Mouse (Mus musculus) right cerebral cortex, postnatal 10 days (tissue): ENCODE measurements around the gene Myadm.
"Not testable (repeated sequence)": the region's sequence is repeated elsewhere in the genome, so short reads cannot be mapped to it uniquely, and the experiment has no call there.

Experiments used
- DNase-seq, 2 experiments: peaks; one replicate each; pipeline ENCODE4 v3.0.0; 2021; ENCODE audit warnings: low spot score in 2 of 2

Myadm gene

DNA sequence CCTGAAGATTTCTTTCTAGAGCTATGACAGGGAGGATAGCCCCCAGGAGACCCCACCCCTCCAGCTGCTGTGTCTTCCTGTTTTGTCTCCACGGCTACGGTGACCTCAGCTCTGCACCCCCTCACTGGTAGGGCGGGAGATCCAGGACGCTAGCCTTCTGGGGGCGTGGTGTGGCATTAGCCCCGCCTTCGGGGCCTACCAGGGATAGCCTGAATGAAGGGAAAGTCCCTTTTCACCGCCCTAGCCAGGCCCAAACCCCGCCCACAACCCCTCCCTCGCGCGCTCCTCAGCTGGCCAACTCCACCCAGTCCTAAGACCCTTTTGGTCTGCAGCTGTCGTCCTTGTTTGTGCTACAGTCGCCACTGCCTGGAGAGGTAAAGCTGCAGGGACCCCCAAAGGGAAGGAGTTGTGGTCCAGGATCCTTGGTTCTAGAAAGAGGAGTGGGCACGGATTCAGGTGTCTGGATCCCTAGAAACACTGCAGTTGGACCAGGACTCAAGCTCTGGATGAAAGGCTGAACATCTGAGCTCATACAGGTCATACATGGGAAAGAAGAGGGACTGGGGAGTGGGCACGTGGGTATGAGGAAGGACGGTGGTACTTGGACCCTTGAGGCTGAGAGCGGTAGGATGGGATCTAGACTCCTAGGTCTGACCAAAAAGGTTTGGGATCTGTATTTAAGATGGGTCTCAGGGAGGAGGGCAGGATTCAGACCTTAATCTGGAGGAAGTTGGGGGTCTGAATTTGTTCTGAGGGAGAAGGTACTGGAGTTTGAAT lies 1.6 kb downstream of the Myadm start:
- peak; percentile 93 to 95 for DNase-seq

DNA sequence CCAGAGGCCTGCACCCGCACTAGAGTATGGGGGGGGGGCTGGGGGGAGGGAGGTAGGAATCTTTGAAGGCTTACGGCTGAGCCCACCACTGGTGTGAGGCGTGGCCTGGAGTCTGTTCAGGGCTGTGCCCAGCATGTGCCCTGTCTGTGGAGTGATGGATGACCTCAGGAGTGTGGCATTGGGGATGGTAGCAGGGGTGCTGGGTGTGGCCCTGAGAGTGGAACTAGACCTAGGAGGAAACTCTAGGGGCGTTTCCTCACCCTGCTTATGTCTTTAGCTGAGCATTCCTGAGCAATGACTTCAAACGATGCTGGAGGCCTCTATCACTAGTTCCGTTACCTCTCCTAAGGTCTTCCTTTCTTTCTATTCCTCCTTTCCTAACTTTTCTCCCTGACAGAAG lies 2.3 kb downstream of the Myadm start:
- no peak for DNase-seq

DNA sequence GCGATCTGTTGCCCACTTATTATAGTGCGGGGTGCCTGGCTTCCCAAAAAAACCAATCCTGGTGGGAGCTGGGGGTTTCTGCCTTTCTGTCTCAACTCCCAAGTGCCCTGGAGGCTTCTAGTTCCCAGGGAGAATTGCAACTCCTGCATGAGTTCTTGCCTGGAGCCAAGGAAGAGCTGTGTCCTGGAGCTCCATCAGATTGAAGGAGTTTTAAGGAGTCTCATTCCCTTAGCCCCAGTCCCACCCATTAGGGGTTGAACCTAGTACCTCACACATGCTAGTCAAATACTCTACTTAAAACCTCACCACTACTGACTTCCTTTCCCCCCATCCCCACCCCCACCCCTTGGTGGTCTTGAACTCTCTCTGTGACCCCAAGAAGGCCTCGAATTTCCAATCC lies 2.9 kb downstream of the Myadm start:
- DNase-seq = no peak

DNA sequence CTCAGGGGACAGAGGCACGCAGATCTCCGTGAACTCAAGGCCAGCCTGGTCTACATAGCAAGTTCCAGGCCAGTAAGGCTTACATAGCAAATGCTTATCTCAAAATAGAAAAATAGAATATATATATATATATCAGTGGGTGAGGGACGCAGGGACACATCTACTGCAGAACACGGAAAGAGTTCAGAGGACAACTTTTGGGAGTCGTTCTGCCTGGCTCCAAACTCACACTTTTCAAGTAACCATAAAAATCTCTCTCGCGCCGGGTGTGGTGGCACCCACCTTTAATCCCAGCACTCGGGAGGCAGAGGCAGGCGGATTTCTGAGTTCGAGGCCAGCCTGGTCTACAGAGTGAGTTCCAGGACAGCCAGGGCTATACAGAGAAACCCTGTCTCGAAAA lies 3.4 kb downstream of the Myadm start:
- not testable (repeated sequence) for DNase-seq

DNA sequence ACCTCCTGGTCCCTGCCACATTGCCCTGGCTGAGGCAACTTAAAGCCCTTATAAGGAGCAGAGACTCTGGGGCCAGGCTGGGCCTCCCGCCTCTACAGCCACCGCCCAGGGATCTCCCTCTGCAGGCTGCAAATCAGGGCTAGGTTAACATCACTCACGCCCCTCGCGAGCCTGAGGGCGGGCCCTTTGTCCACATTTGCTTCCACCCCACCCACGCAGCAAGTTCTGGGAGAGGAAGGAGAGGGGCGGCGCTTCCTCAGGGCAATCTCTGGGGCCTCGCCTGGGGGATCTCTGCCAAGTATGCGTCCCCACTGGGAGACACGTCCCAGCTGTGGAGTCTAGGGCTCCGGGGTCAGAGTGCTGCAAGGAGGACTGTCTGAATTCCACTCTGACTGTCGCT lies 3.9 kb downstream of the Myadm start:
- peak; percentile 69 to 74 for DNase-seq

DNA sequence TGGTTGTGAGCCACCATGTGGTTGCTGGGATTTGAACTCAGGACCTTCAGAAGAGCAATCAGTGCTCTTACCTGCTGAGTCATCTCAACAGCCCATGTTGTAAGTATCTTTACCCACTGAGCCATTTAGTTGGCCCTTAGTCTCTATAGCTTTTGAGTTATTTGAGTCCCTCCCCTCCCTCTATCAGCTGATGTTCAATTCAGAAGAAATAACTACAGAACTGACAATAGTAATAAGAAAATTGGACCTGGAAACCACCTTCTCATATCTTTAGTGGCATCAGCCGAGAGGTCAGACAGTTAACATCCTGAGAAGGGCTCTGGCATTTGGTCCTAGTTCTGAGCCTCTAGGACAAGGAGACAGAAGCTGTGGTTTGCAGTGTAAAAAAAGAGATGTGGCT lies 5.9 kb downstream of the Myadm start:
- DNase-seq = no peak

DNA sequence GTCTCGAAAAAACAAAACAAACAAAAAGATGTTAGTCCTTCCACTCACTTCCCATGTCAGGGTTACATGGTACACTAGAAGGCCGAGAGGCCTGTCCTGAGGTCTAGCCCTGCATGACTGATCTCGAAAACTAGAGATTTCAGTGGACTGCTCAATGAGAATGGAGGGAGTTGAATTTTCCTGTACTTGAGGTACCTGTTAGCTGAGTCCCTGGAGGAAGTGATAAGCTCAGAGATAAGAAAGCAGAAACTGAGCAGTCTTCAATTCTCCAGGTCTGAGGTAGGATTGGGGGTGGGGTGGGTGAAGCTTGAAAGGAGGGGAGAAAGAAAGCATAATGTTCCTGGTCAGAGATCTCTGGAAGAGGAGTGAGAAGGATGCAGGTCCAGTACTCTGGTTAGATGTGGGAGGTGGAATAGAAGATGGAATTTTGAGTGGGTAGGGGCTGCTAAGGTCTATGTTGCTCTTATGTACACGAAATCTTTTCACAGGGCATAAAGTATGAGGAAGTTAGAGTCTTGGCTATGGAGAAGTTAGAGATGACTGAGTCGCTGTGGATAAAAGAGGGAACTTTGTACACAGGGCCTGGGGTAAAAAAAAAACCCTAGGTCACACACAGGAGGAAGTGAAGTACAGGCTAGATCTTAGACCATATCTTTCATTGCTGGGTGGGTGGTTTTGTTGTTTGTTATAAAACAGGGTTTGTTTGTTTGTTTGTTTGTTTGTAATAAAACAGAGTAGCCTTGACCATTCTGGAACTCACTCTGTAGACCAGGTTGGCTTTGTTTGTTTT lies 6.6 kb downstream of the Myadm start:
- DNase-seq = no peak

DNA sequence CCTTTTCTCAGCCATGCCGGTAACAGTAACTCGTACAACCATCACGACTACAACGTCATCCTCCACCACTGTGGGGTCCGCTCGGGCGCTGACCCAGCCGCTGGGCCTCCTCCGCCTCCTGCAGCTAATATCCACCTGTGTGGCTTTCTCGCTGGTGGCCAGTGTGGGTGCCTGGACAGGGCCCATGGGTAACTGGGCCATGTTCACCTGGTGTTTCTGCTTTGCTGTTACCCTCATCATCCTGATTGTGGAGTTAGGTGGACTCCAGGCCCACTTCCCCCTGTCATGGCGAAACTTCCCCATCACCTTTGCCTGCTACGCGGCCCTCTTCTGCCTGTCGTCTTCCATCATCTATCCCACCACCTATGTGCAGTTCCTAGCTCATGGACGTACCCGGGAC lies 7.8 kb downstream of the Myadm start:
- DNase-seq = no peak

DNA sequence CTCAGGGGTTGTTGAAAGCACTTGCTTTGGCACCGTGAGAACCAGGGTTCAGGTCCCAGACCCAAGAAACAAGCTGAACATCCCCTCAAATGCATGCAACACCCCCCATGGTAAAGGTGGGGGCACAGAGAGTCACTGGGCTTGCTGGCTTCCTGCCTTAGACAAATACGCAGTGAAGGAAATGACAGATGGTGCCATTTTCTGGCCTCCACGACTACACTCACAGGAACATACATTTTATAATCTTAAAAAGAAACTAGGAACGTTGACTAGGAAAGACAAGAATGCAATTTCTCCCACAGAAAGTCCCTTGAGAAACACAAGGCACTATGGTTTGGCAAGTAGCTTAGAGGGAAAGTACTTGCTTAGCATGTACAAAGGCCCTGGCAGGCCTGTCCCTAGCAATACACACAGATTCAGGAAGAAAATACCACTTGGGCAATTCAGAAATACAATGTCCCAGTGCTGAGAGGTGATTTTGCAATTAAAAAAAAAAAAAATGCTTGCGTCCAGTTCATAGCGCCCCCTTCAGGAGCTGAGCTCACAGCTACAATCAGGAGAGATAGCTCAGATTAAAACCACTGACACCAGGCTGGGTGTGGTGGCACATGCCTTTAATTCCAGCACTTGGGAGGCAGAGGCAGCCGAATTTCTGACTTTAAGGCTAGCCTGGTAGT lies 11.2 kb downstream of the Myadm start:
- no peak for DNase-seq

DNA sequence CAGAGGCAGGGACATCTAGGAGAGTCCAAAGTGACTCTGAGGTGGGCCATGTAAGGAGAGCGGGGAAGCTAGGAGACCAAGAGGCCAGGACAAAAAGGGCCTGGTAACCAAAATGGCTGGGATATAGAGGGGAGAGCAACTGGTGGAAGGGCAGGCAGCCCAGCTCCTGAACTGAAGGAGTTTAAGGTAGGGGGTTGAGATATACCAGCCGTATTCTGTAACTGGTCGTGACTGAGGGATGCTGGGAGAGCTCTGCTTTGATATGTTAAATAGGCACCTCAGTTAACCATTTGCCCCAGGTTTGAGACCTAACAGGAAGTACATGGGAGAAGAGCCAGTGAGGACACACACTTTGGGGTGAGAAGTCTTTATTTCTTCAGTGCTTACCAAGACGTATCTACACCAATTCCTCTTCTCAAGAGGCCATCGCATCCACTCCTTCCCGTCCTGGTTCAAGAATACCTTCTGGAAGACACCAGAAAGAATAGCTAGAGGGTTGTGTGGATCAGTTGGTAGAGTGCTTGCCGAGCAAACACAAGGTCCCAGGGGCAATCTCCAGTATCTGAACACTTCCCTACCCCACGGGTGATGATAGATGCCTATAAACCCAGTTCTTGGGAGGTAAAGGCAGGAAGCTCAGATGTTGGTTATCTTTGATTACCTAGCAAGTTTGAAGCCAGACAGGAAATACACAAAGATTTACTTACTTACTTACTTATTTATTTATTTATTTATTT lies 12.2 kb downstream of the Myadm start:
- no peak for DNase-seq

DNA sequence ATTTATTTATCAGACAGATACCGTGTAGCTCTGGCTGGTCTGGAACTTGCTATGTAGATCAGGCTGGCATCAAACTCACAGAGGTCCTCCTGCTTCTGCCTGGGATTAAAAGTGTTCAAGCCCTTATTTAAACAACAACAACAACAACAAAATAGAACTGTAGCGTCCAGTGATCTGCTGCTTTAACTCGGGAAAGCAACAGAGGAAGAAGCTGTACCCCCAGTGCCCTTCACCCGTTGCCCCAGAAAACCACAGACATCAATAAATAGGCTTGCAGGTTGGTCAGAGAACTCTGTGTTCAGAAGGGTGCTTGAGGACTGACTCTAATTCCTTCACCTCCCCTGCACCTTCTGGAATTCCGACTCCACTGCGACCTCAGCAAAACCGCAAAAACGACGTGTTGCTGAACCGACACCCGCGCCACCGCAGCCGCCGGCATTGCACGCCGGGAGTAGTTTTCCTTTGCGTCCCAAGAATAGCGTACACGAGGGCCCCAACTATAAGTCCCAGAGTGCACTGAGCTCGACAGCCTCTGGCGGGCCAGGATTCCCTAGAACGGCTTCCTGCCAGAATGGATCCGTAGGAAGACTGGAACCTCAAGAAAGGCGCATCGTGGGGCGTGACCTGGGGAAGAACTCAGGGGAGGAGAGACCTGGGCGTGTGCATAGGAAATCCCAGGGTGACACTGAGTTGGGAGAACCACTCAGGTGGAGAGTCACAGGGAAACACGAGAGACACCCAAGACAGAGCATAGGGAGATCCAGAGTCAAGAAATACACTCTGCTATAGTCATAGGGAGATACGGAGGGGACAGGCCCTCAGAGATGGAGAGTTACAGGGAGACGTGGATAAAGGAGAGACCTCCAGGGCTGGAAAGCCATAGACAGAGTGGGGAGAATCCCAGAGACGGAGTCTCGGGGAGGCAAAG lies 13.0 kb downstream of the Myadm start:
- peak; percentile 67 to 73 for DNase-seq

DNA sequence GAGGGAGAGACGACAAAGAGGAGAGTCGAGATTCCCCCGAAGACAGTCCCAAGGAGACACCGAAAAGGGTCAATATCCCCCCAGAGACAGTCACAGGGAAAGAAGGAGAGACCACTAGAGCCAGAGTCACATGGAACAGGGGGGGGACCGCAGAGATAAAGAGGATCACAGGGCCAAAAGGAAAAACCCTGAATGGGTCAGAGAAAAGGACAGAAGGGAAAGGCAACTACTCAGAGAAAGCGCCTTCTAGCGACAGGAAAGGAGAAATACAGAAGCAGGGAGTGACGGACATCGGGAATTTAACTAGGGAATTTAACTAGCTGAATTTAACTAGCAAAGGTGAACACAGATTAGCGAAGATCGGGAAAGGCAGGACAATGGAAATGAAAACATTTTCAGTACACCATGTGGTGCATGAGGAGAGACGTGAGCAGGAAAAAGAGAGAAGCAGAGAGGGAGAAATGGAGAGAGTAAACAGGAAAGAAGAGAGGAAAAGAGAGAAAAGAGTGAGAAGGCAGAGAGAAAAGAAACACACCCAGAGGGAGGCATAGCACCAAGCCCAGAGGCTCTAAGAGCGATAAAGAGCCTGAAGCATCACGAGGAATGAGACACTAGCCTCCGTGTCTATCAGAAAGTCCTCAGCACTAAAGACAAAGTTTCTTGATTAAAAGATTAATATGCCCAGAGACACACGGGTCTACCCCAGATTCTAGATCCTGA lies 13.8 kb downstream of the Myadm start:
- no peak for DNase-seq

DNA sequence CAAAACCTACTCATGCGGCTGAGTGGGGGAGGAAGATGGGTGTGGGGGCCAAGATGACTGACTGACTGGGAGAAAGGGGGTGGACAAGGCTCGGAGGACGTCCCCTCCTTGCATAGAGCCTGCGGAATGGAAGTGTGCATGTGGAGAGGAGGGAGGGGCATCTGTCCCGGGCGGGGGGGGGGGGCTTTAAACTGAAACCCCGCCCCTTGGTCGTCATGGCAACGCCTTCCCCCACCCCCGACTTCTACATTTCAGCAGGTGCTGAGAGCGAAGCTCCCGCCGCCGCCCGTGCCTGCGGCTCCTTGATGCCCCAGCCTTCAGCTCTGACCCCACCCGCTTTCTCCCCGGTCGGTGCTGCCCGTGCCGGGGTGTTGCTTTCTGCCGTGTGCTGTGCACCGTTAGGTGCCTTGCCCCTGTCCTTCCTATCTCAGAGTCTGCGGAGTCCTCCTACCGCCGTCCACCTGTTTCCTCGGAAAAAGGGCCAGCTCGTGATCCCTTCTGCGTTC lies 14.4 kb downstream of the Myadm start:
- DNase-seq = peak; percentile 83 to 85

DNA sequence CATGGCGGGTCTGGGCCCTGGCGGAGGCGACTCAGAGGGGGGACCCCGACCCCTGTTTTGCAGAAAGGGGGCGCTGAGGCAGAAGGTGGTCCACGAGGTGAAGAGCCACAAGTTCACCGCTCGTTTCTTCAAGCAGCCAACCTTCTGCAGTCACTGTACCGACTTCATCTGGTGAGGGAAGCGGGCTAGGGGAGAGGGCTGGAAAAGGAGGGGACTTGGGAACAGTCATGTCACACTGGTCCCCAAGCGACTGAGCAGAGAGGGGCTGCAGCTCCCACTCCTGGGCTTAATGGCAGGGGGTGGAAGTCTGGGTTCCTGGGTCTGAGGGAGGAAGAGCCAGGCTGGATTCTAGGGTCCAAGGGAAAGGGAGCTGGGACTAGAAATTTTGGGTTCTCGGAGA lies 14.9 kb downstream of the Myadm start:
- peak in 1 of 2 experiments; percentile 48 for DNase-seq

DNA sequence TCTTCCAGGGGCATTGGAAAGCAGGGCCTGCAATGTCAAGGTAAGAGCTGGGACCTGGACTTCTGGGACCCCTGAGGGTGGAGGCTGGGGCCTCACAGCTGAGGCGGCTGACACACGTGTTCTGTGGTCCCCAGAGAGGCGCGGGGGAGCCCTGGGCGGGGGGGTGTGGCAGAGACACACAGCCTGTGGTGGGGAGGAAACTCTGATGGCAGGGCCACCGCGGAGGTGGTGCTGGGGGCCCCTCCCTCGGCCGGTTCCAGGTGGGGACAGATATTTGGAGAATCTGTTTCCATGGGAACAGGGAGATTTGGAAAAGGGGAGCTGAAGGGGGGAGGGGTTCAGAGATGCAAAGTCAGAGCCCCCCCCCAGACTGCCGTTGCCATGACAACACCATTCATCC lies 15.4 kb downstream of the Myadm start:
- DNase-seq = peak; percentile 67 to 80

DNA sequence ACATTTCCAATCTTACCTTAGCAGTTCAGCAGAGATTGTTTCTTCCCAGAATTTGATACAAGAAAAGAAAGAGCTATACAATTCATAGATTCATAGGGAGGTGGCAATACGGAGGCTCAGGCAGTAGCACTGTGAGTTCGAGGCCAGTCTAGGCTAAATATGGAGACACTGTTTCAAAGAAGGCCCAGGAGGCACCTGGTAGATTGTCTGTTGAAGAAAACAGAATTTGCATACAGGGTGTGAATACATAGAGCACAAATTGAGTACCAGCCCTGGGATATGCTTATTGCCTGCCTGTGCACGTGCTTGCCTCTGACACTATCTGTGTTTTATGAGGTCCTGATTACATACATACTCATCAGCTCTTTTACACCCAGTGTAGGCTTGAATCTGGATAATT lies 17.5 kb downstream of the Myadm start:
- DNase-seq = no peak

DNA sequence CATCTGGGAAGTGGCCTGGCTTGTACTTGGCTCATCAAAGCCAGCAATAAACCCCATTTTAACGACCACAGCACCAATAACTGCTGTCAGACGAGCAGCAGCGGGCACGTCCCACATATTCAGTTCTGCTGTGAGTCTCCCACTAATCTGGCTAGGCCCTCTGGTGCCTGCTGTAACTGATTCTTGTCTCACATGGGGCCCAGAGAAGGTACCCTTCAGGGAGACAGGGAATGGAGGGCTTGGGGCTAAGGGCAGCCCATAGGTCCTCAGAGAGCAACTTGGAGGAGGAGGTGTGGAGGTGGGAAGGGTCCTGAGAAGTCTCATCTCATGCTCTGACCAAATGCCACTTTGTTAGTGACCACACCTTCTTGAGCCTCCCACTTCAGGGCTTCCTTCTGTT lies 19.8 kb downstream of the Myadm start:
- no peak for DNase-seq

DNA sequence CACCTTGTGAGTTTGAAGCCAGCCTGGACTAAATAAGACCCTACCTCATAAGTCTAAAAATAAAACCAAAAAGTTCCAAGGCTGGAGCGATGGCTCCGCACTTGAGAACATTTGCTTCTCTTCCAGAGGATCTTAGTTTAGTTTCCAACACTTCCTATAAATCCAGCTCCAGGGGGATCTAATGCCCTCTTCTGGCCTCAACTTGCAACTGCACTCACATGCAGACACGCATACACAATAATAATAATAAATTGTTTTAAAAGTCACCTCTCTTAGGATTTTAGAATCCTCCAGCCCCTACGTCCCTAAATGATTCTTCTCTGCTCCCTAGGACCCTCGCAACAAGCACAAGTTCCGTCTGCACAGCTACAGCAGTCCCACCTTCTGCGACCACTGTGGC lies 21.4 kb downstream of the Myadm start:
- no peak for DNase-seq

DNA sequence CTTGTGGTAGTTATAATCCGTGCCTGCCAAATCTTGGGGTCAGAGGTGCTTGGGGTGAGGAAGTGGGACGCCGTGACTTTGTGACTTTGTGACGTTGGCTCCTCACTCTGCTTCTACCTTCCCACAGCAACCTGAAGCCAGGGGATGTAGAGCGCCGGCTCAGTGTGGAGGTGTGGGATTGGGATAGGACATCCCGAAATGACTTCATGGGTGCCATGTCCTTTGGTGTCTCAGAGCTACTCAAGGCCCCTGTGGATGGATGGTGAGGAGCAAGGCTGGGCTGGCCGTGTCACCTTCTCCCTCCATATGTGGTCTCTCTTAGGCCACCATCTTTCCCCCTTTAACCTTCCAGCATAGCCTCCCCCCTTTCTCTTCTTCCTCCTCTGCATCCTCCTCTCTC lies 24.7 kb downstream of the Myadm start:
- DNase-seq = no peak

DNA sequence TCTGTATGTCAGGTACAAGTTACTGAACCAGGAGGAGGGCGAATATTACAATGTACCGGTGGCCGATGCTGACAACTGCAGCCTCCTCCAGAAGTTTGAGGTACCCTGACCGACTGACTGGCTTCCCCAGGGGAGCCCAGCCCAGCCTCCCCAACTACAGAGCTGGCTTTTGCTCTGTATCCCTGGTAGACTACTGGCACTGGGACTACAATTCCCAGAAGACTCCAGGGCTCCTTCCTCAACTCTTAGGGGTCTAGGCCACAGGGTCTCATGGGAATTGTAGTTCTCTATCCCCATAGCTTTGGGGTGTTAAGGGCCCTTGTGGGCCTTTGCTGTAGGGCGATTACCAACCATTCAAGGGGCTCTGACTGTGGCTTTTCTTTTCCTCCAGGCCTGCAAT lies 25.2 kb downstream of the Myadm start:
- DNase-seq = no peak
